Mouse (Mus musculus) liver, embryonic 14.5 days (tissue): ENCODE data around the gene Pla2g6. TPM values are rescaled to one million over a fixed set of nuclear protein-coding genes. Genes with fewer than 3 reads are reported as not detected.

Experiments
- ATAC-seq: fragments of 200-750 bp; cut with Nextera tagmentation; 2 replicates; pipeline ENCODE4 v1.8.0; 2017; ENCODE audit warnings: moderate number of reproducible peaks, mild to moderate bottlenecking, moderate library complexity; ENCODE audit not compliant: insufficient read depth
- DNase-seq, 3 experiments: peaks; one replicate each; pipeline ENCODE4 v3.0.0-alpha.2; 2012 to 2013; ENCODE audit warnings: low read depth in 3 of 3, low spot score in 3 of 3
- H3K27ac ChIP-seq: fragments of 300-500 bp; sonication (generic); 2 replicates; pipeline ENCODE4 v1.5.1; 2014; ENCODE audit warnings: moderate library complexity, mild to moderate bottlenecking, control low read depth, inconsistent platforms
- H3K27me3 ChIP-seq: fragments of 300-500 bp; sonication (generic); 2 replicates; pipeline ENCODE4 v1.6.1; 2014; ENCODE audit warnings: mild to moderate bottlenecking, low read length, moderate library complexity; ENCODE audit not compliant: control insufficient read depth, insufficient read depth
- H3K36me3 ChIP-seq: fragments of 300-500 bp; sonication (generic); replicated peaks from 2 replicates; pipeline ENCODE4 v1.6.1; 2014; ENCODE audit warnings: low read depth; ENCODE audit not compliant: control insufficient read depth, insufficient read depth
- H3K4me1 ChIP-seq, 2 experiments: fragments of 200-500 bp in 1 of 2; fragments of 300-500 bp in 1 of 2; sonication (generic) in 1 of 2; replicated peaks; 2 replicates each; pipeline ENCODE4 v1.6.1; 2012 to 2014; ENCODE audit warnings: antibody characterized with exemption in 1 of 2, inconsistent platforms in 1 of 2, low read length in 1 of 2; ENCODE audit not compliant: control insufficient read depth in 2 of 2, insufficient read depth in 2 of 2
- H3K4me2 ChIP-seq: fragments of 300-500 bp; sonication (generic); 2 replicates; pipeline ENCODE4 v1.6.1; 2014; ENCODE audit warnings: low read depth, mild to moderate bottlenecking, control low read depth, moderate library complexity
- H3K4me3 ChIP-seq, 2 experiments: fragments of 200-500 bp in 1 of 2; fragments of 300-500 bp in 1 of 2; sonication (generic) in 1 of 2; 2 replicates each; pipeline ENCODE4 v1.5.1; 2012 to 2014; ENCODE audit warnings: low read depth in 2 of 2, low read length in 2 of 2, mild to moderate bottlenecking in 2 of 2, control low read depth in 1 of 2, inconsistent platforms in 1 of 2, moderate library complexity in 1 of 2; ENCODE audit not compliant: insufficient read depth in 1 of 2
- H3K9ac ChIP-seq: fragments of 300-500 bp; sonication (generic); replicated peaks from 2 replicates; pipeline ENCODE4 v1.6.1; 2014; ENCODE audit warnings: mild to moderate bottlenecking, control low read depth, moderate library complexity
- H3K9me3 ChIP-seq: fragments of 300-500 bp; sonication (generic); 2 replicates; pipeline ENCODE4 v1.6.1; 2016; ENCODE audit warnings: low read length, mixed read lengths; ENCODE audit not compliant: control insufficient read depth
- CTCF ChIP-seq: IDR thresholded peaks from 2 replicates; pipeline ENCODE4 v1.5.1; 2016; ENCODE audit warnings: antibody characterized with exemption, low read depth, control low read depth
- EP300 ChIP-seq: IDR thresholded peaks from 2 replicates; pipeline ENCODE4 v1.6.1; 2016; ENCODE audit warnings: antibody characterized with exemption, low read depth
- WGBS: fragments of 180-500 bp; shearing (Covaris S2); extraction: QIAGEN DNeasy Blood & Tissue Kit; methylation state at CpG from one replicate; pipeline ENCODE4 v1.1.7; 2014; ENCODE audit not compliant: insufficient replicate concordance; 5-methylcytosine and 5-hydroxymethylcytosine counted together
- polyA plus RNA-seq, 2 experiments: library from polyadenylated mRNA; depleted of rRNA in 1 of 2; stranded (reverse) in 1 of 2; unstranded in 1 of 2; fragments of >200 nt; fragmentation: Nextera tagmentation in 1 of 2; extraction: Ambion mirVana in 1 of 2; gene quantifications; 2 replicates each; pipeline versions ENCODE4 v1.2.1 to v1.2.3; 2012 to 2014

The Pla2g6 gene
- polyA plus RNA-seq, 2 experiments = 7.9 to 10.5 TPM

- peaks cover 4% of the 10 kb centered on the region for H3K27me3 ChIP-seq
- no peaks in the 10 kb centered on the region for H3K9me3 ChIP-seq
- H3K36me3 ChIP-seq = no peaks in the 10 kb centered on the region
- H3K4me3 ChIP-seq = peak overlapping the region; percentile 28 to 45
- ATAC-seq (peak; percentile 85), DNase-seq (peak; percentile 44 to 55 (median 52))
- under 1% methylated on average over 66 of the region's 77 CpGs for WGBS
- H3K4me2 ChIP-seq = peak overlapping the region; percentile 77
- peaks cover 4 to 16% of the 10 kb centered on the region in 2 experiments for H3K4me1 ChIP-seq
- no peak overlapping the region for H3K27ac ChIP-seq
- no peak for TF ChIP-seq EP300
- TF ChIP-seq CTCF = no peak; the same call in 1 of the 2 replicates
- H3K9ac ChIP-seq = peak overlapping the region; percentile 46
These were observed 29.1 kb upstream of the Pla2g6 start for GRCm38 (mm10) chr15:79357036-79357911.

GRCm38 (mm10) chr15:79356481-79356880 lies 28.3 kb upstream of the Pla2g6 start:
- H3K4me2 ChIP-seq = peak overlapping the region; percentile 77
- H3K4me1 ChIP-seq = peaks cover 4 to 16% of the 10 kb centered on the region in 2 experiments
- no peaks in the 10 kb centered on the region for H3K9me3 ChIP-seq
- 59% methylated on average over 8 of the region's 8 CpGs for WGBS
- H3K9ac ChIP-seq = no peak overlapping the region
- ATAC-seq (no peak), DNase-seq (no peak)
- no peak overlapping the region for H3K4me3 ChIP-seq
- TF ChIP-seq EP300 (no peak), CTCF (no peak)
- H3K27me3 ChIP-seq = peaks cover 4% of the 10 kb centered on the region
- no peaks in the 10 kb centered on the region for H3K36me3 ChIP-seq
- no peak overlapping the region for H3K27ac ChIP-seq

- Histone ChIP-seq H3K4me3 (no peak overlapping the region), H3K4me1 (peaks cover 4 to 21% of the 10 kb centered on the region in 2 experiments), H3K9me3 (no peaks in the 10 kb centered on the region), H3K36me3 (no peaks in the 10 kb centered on the region), H3K27ac (no peak overlapping the region), H3K9ac (no peak overlapping the region), H3K27me3 (peaks cover 4% of the 10 kb centered on the region), H3K4me2 (no peak overlapping the region)
- ATAC-seq (no peak), DNase-seq (no peak)
- WGBS = 21% methylated on average over 4 of the region's 4 CpGs
- no peak for TF ChIP-seq EP300
- no peak for TF ChIP-seq CTCF
These were observed 26.4 kb upstream of the Pla2g6 start for GRCm38 (mm10) chr15:79354619-79355018.

- H3K4me1 ChIP-seq = peaks cover 4 to 21% of the 10 kb centered on the region in 2 experiments
These were observed 25.6 kb upstream of the Pla2g6 start for GRCm38 (mm10) chr15:79353690-79354305.

GRCm38 (mm10) chr15:79352479-79352878 lies 24.3 kb upstream of the Pla2g6 start:
- H3K27ac ChIP-seq = no peak overlapping the region
- no peak for ATAC-seq

More at GRCm38 (mm10) chr15:79353690-79354305, 25.6 kb upstream of the Pla2g6 start:
- H3K4me3 ChIP-seq = no peak overlapping the region
- H3K27me3 ChIP-seq = peaks cover 4% of the 10 kb centered on the region
- DNase-seq = no peak
- no peak for TF ChIP-seq EP300
- no peak for TF ChIP-seq CTCF
- H3K27ac ChIP-seq = no peak overlapping the region
- no peaks in the 10 kb centered on the region for H3K9me3 ChIP-seq
- H3K36me3 ChIP-seq = no peaks in the 10 kb centered on the region
- no peak for ATAC-seq
- 64% methylated on average over 5 of the region's 5 CpGs for WGBS
- no peak overlapping the region for H3K9ac ChIP-seq
- no peak overlapping the region for H3K4me2 ChIP-seq

More at GRCm38 (mm10) chr15:79352479-79352878, 24.3 kb upstream of the Pla2g6 start:
- H3K4me2 ChIP-seq = no peak overlapping the region
- H3K27me3 ChIP-seq = peaks cover 2% of the 10 kb centered on the region
- no peak overlapping the region for H3K4me3 ChIP-seq
- peaks cover 4 to 26% of the 10 kb centered on the region in 2 experiments for H3K4me1 ChIP-seq
- DNase-seq = no peak
- no peaks in the 10 kb centered on the region for H3K36me3 ChIP-seq
- WGBS = 68% methylated on average over 6 of the region's 6 CpGs
- H3K9me3 ChIP-seq = no peaks in the 10 kb centered on the region
- H3K9ac ChIP-seq = no peak overlapping the region
- TF ChIP-seq EP300 = no peak
- TF ChIP-seq CTCF = no peak
